Mouse (Mus musculus): ENCODE results near the gene Kcnma1. TPM values are rescaled to one million over a fixed set of nuclear protein-coding genes. Genes with fewer than 3 reads are reported as not detected.

The Kcnma1 gene
- polyA plus RNA-seq, 1 experiment from 2014 or later = 0.38 TPM

DNA sequence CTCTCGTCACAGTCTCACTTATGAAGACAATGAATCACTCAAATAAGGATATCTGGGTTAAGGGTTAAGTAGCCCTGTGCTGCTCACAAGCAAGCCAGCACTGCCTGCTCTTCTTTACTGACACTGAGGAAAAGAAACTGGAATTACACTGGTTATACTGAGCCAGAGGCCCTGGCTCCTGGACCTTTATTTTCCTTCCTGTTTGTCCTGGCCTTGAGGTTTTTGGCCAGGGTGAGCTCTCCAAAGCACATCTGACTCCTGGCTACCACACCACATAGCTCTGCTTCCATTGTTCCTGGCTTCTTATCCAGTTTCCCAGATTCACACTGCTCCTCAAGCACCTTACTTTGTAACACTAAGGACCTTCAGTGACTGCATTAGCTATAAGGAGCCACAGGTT is 242.5 kb downstream of the Kcnma1 start:
- no peaks in the 10 kb centered on the region; the same call in 1 of the 2 replicates for H3K27me3 ChIP-seq (ENCODE audit: control insufficient read depth, insufficient read depth, low read length)
- no peaks in the 10 kb centered on the region for H3K36me3 ChIP-seq (ENCODE audit: control insufficient read depth, insufficient read depth)
- no peaks in the 10 kb centered on the region for H3K4me1 ChIP-seq (ENCODE audit: control insufficient read depth, insufficient read depth, low read length)
- no peak overlapping the region for H3K27ac ChIP-seq (ENCODE audit: low read length)
- no peaks in the 10 kb centered on the region for H3K9me3 ChIP-seq (replicated peaks; ENCODE audit: control insufficient read depth, low read length)
- no peak overlapping the region for H3K4me3 ChIP-seq (ENCODE audit: low read length)
- H3K4me2 ChIP-seq (ENCODE audit: low read depth, low read length) = no peak overlapping the region
- H3K9ac ChIP-seq (ENCODE audit: low read length) = no peak overlapping the region
- no peak for ATAC-seq (replicated peaks; ENCODE audit: extremely low read depth, insufficient read depth, low FRiP score)
- 70% methylated on average over 1 of the region's 1 CpGs for WGBS

DNA sequence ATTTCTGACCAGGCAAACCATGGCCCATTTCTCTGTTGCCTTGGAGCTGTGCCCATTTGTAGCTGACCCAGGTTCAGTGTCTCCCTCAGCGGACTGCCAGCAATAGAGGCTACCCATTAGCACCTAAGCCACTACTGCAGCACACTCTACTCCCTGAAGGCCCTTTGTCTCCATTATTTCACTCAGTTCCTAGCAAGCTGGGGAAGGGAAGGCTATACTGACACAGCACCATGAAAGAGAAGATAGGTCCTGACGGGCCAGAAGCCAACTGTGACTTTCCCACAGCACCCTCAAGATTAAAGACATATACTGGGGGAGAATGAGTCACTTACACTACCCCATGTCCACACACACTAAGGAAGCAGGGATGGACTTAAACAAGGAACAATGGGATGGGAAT is 251.8 kb downstream of the Kcnma1 start:
- Histone ChIP-seq H3K36me3 (ENCODE audit: control insufficient read depth, insufficient read depth) (no peaks in the 10 kb centered on the region), H3K27me3 (ENCODE audit: control insufficient read depth, insufficient read depth, low read length) (no peaks in the 10 kb centered on the region; the same call in 1 of the 2 replicates), H3K9me3 (replicated peaks; ENCODE audit: control insufficient read depth, low read length) (no peaks in the 10 kb centered on the region), H3K4me2 (ENCODE audit: low read depth, low read length) (no peak overlapping the region), H3K9ac (ENCODE audit: low read length) (no peak overlapping the region), H3K4me3 (ENCODE audit: low read length) (no peak overlapping the region), H3K4me1 (ENCODE audit: control insufficient read depth, insufficient read depth, low read length) (no peaks in the 10 kb centered on the region), H3K27ac (ENCODE audit: low read length) (no peak overlapping the region)
- no peak for ATAC-seq (replicated peaks; ENCODE audit: extremely low read depth, insufficient read depth, low FRiP score)
- 67% methylated on average over 2 of the region's 2 CpGs for WGBS

DNA sequence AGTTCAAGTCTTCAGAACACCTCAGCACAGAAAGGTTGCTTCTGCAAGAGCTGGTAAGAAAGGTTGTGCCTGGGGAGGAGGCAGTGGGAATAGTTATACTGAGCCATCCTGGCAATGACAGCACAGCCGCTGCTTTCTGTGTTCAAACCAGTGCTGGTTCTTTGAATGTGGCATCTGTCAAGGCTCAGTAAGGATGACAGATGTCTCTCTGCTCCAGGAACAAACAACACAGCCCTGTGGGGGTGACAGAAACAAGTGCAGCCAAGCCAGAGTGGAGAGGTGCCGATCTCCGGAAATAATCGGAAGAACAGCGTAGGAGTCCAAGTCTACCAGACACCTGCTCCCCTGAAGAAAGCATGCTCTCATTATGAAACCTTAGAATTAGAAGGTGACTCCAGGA is 254.7 kb downstream of the Kcnma1 start:
- no peaks in the 10 kb centered on the region for H3K9me3 ChIP-seq (replicated peaks; ENCODE audit: control insufficient read depth, low read length)
- H3K9ac ChIP-seq (ENCODE audit: low read length) = no peak overlapping the region
- no peaks in the 10 kb centered on the region for H3K36me3 ChIP-seq (ENCODE audit: control insufficient read depth, insufficient read depth)
- H3K4me1 ChIP-seq (ENCODE audit: control insufficient read depth, insufficient read depth, low read length) = no peaks in the 10 kb centered on the region
- WGBS = 82% methylated on average over 5 of the region's 5 CpGs
- H3K27ac ChIP-seq (ENCODE audit: low read length) = no peak overlapping the region
- H3K27me3 ChIP-seq (ENCODE audit: control insufficient read depth, insufficient read depth, low read length) = no peaks in the 10 kb centered on the region
- no peak overlapping the region for H3K4me2 ChIP-seq (ENCODE audit: low read depth, low read length)
- ATAC-seq (replicated peaks; ENCODE audit: extremely low read depth, insufficient read depth, low FRiP score) = no peak
- H3K4me3 ChIP-seq (ENCODE audit: low read length) = no peak overlapping the region

DNA sequence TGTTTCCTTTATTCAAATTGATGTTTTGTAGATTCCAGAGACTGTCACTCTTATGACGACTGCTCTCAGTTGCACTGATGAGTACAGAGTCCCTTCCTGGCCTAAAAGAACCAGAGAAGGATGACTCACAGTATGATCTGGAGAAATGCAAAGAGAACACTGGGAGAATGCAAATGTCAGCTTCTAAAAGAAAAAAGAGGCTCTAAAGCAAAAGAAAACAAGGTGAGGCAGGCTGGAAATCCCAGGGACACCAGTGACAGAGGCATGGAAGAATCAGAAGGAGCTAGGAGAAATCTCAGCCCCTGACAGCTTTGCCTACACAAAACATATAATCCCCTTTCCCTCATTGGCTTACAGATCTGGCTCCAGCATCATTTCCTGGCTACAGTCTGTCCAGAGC is 255.9 kb downstream of the Kcnma1 start:
- no peaks in the 10 kb centered on the region for H3K9me3 ChIP-seq (replicated peaks; ENCODE audit: control insufficient read depth, low read length)
- ATAC-seq (replicated peaks; ENCODE audit: extremely low read depth, insufficient read depth, low FRiP score) = no peak
- H3K4me1 ChIP-seq (ENCODE audit: control insufficient read depth, insufficient read depth, low read length) = no peaks in the 10 kb centered on the region
- H3K4me3 ChIP-seq (ENCODE audit: low read length) = no peak overlapping the region
- H3K9ac ChIP-seq (ENCODE audit: low read length) = no peak overlapping the region
- no peak overlapping the region for H3K27ac ChIP-seq (ENCODE audit: low read length)
- 65% methylated on average over 1 of the region's 1 CpGs for WGBS
- H3K27me3 ChIP-seq (ENCODE audit: control insufficient read depth, insufficient read depth, low read length) = no peaks in the 10 kb centered on the region
- H3K4me2 ChIP-seq (ENCODE audit: low read depth, low read length) = no peak overlapping the region
- H3K36me3 ChIP-seq (ENCODE audit: control insufficient read depth, insufficient read depth) = no peaks in the 10 kb centered on the region

DNA sequence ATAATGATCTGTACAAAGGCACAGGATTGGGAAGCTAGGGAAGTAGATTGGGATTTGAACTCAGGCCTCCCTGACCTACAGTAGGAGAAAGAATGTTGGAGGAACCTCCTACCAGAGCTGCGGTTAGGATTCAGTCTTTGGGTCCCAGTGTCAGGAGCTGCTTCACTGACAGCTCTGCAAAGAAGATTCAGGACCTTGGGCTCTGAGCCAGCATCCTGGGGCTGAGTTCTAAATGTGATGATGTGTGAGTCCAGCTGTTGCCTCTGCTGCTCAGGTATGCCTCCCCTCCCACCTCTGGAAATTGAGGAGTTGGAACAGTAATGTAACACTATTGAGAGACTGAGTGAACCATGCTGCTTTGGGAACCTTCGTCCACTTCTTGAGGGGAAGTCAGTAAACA is 266.3 kb downstream of the Kcnma1 start:
- H3K27me3 ChIP-seq (ENCODE audit: control insufficient read depth, insufficient read depth, low read length) = no peaks in the 10 kb centered on the region
- 66% methylated on average over 2 of the region's 2 CpGs for WGBS
- no peaks in the 10 kb centered on the region for H3K36me3 ChIP-seq (ENCODE audit: control insufficient read depth, insufficient read depth)
- no peak overlapping the region for H3K4me2 ChIP-seq (ENCODE audit: low read depth, low read length)
- no peaks in the 10 kb centered on the region for H3K9me3 ChIP-seq (replicated peaks; ENCODE audit: control insufficient read depth, low read length)
- no peaks in the 10 kb centered on the region for H3K4me1 ChIP-seq (ENCODE audit: control insufficient read depth, insufficient read depth, low read length)
- H3K4me3 ChIP-seq (ENCODE audit: low read length) = no peak overlapping the region
- H3K9ac ChIP-seq (ENCODE audit: low read length) = no peak overlapping the region
- ATAC-seq (replicated peaks; ENCODE audit: extremely low read depth, insufficient read depth, low FRiP score) = no peak
- H3K27ac ChIP-seq (ENCODE audit: low read length) = no peak overlapping the region

DNA sequence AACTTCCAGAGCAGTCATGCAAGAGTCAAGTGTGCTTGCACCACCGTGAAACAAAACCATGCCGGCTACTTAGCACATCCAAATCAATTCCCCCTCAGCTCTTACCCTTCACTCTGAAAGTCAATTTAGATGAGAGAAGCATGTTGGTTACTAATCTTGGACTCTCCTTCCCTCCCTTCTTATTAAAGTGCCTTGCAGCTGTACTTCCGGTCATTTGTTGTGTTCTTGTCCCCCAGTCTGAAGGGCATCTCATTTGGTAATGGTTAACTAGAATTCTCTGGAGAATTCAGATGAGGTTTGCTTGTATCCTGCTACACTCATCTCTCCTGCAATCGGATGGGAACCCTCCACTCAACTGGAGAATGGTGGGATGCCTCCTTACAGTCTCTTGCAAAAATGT is 267.3 kb downstream of the Kcnma1 start:
- H3K9ac ChIP-seq (ENCODE audit: low read length) = no peak overlapping the region
- WGBS = 76% methylated on average over 4 of the region's 4 CpGs
- no peak overlapping the region for H3K27ac ChIP-seq (ENCODE audit: low read length)
- no peaks in the 10 kb centered on the region for H3K36me3 ChIP-seq (ENCODE audit: control insufficient read depth, insufficient read depth)
- no peaks in the 10 kb centered on the region for H3K27me3 ChIP-seq (ENCODE audit: control insufficient read depth, insufficient read depth, low read length)
- no peaks in the 10 kb centered on the region for H3K9me3 ChIP-seq (replicated peaks; ENCODE audit: control insufficient read depth, low read length)
- H3K4me1 ChIP-seq (ENCODE audit: control insufficient read depth, insufficient read depth, low read length) = no peaks in the 10 kb centered on the region
- no peak overlapping the region for H3K4me3 ChIP-seq (ENCODE audit: low read length)
- no peak overlapping the region for H3K4me2 ChIP-seq (ENCODE audit: low read depth, low read length)
- ATAC-seq (replicated peaks; ENCODE audit: extremely low read depth, insufficient read depth, low FRiP score) = no peak

DNA sequence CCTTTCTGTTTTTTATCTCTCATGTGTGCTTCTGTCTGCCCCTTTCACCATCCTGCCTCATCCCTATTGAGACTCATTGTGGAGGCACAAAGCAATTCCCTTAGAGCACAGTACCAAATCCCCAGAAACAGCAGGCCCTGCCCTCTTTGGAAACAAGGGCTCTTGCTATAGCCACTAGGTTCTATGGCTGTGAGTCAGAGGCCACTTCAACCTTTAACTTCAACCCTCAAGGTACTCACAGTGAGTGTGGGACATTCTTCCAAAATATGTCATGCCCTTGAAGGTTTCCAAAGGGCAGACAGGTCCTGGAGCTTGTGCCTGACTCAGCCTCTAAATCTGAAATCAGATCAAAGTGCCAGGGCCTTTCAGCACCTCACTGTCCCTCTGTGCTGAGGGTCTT is 272.8 kb downstream of the Kcnma1 start:
- no peaks in the 10 kb centered on the region for H3K9me3 ChIP-seq (replicated peaks; ENCODE audit: control insufficient read depth, low read length)
- no peak overlapping the region for H3K4me3 ChIP-seq (ENCODE audit: low read length)
- H3K9ac ChIP-seq (ENCODE audit: low read length) = no peak overlapping the region
- H3K36me3 ChIP-seq (ENCODE audit: control insufficient read depth, insufficient read depth) = no peaks in the 10 kb centered on the region
- H3K27me3 ChIP-seq (ENCODE audit: control insufficient read depth, insufficient read depth, low read length) = no peaks in the 10 kb centered on the region; the same call in 1 of the 2 replicates
- no peak overlapping the region for H3K4me2 ChIP-seq (ENCODE audit: low read depth, low read length)
- no peaks in the 10 kb centered on the region for H3K4me1 ChIP-seq (ENCODE audit: control insufficient read depth, insufficient read depth, low read length)
- no peak for ATAC-seq (replicated peaks; ENCODE audit: extremely low read depth, insufficient read depth, low FRiP score)
- no peak overlapping the region for H3K27ac ChIP-seq (ENCODE audit: low read length)

DNA sequence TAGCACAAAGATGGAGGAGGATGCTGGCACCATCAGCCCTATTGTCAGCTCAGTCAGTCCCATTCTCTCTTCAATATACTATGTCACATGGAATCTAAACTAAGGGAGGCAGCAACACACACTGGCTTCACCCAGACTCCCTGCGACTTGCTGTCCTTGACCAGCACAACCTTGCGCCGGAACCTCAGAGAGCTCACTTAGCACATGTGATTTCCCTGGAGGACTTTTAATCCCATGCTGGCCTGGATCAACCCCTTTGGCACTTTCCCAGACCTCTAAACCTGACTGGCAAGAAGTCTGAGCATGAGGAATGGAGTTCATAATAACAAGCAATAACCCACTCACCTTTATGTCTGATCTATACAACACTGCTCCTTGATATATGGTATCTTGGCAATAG is 280.1 kb downstream of the Kcnma1 start:
- Histone ChIP-seq H3K9ac (ENCODE audit: low read length) (no peak overlapping the region), H3K4me1 (ENCODE audit: control insufficient read depth, insufficient read depth, low read length) (no peaks in the 10 kb centered on the region), H3K27ac (ENCODE audit: low read length) (no peak overlapping the region), H3K36me3 (ENCODE audit: control insufficient read depth, insufficient read depth) (no peaks in the 10 kb centered on the region), H3K4me3 (ENCODE audit: low read length) (no peak overlapping the region), H3K27me3 (ENCODE audit: control insufficient read depth, insufficient read depth, low read length) (peaks cover 3% of the 10 kb centered on the region), H3K9me3 (replicated peaks; ENCODE audit: control insufficient read depth, low read length) (no peaks in the 10 kb centered on the region), H3K4me2 (ENCODE audit: low read depth, low read length) (no peak overlapping the region)
- 85% methylated on average over 3 of the region's 3 CpGs for WGBS
- ATAC-seq (replicated peaks; ENCODE audit: extremely low read depth, insufficient read depth, low FRiP score) = no peak

DNA sequence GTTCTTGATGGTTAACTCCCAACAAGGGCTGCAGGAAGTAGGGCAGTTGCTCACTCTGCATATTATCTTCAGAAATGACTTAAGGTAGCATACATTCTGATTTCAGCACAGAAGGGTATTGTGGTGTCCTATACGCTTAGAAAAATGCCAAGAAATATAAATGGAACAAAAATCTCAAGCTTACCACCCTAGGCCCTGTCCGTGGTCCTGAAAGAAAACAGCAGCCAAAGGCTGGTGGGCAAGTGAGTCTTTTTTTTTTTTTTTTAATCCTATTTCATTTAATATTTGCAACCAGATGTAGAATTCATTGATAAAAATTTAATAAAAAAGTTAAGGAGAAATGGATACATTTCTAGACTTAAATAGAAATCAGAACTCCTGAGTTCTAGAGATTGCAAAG is 284.9 kb downstream of the Kcnma1 start:
- WGBS = 44% methylated on average over 2 of the region's 2 CpGs
- Histone ChIP-seq H3K36me3 (ENCODE audit: control insufficient read depth, insufficient read depth) (no peaks in the 10 kb centered on the region), H3K4me3 (ENCODE audit: low read length) (no peak overlapping the region), H3K27ac (ENCODE audit: low read length) (no peak overlapping the region), H3K4me1 (ENCODE audit: control insufficient read depth, insufficient read depth, low read length) (no peaks in the 10 kb centered on the region), H3K9me3 (replicated peaks; ENCODE audit: control insufficient read depth, low read length) (no peaks in the 10 kb centered on the region), H3K27me3 (ENCODE audit: control insufficient read depth, insufficient read depth, low read length) (no peaks in the 10 kb centered on the region), H3K4me2 (ENCODE audit: low read depth, low read length) (no peak overlapping the region), H3K9ac (ENCODE audit: low read length) (no peak overlapping the region)
- ATAC-seq (replicated peaks; ENCODE audit: extremely low read depth, insufficient read depth, low FRiP score) = no peak
